Mouse (Mus musculus) C2C12 (cell line): ENCODE data around the gene Tnfsfm13. TPM values are rescaled to one million over a fixed set of nuclear protein-coding genes. Genes with fewer than 3 reads are reported as not detected.

Source experiments
- H3K27me3 ChIP-seq: one replicate; pipeline ENCODE4 v1.6.1; 2011; ENCODE audit not compliant: control insufficient read depth, insufficient read depth, insufficient read length
- H3K36me3 ChIP-seq: one replicate; pipeline ENCODE4 v1.6.1; 2011; ENCODE audit not compliant: control insufficient read depth, insufficient read depth
- H3K4me3 ChIP-seq: one replicate; pipeline ENCODE4 v1.5.1; 2011; ENCODE audit warnings: mild to moderate bottlenecking, control low read depth; ENCODE audit not compliant: poor library complexity, insufficient read depth, severe bottlenecking
- H3K79me2 ChIP-seq: one replicate; pipeline ENCODE4 v1.6.1; 2011; ENCODE audit not compliant: control insufficient read depth, insufficient read depth
- H3K79me3 ChIP-seq: one replicate; pipeline ENCODE4 v1.6.1; 2011; ENCODE audit warnings: low read depth, control low read depth
- H3ac ChIP-seq: one replicate; pipeline ENCODE3; 2011; ENCODE audit warnings: low read depth; ENCODE audit not compliant: control insufficient read depth, insufficient read length
- CEBPB ChIP-seq: IDR thresholded peaks from one replicate; pipeline ENCODE4 v1.6.1; 2011; ENCODE audit warnings: low read depth, mild to moderate bottlenecking, control low read depth, moderate library complexity
- CTCF ChIP-seq: IDR thresholded peaks from one replicate; pipeline ENCODE4 v1.5.1; 2011; ENCODE audit not compliant: control insufficient read depth, insufficient read depth, insufficient read length
- FOSL1 ChIP-seq: IDR thresholded peaks from one replicate; pipeline ENCODE4 v1.8.0; 2011; ENCODE audit warnings: mild to moderate bottlenecking, low read length; ENCODE audit not compliant: poor library complexity, insufficient read depth, severe bottlenecking
- MAX ChIP-seq: IDR thresholded peaks from one replicate; pipeline ENCODE4 v1.6.1; 2011; ENCODE audit warnings: mild to moderate bottlenecking, control low read depth
- MYOD1 ChIP-seq: IDR thresholded peaks from one replicate; pipeline ENCODE4 v1.6.1; 2011; ENCODE audit warnings: low read depth; ENCODE audit not compliant: control insufficient read depth, insufficient read length
- MYOG ChIP-seq: IDR thresholded peaks from one replicate; pipeline ENCODE4 v1.6.1; 2011; ENCODE audit not compliant: control insufficient read depth, insufficient read length; ENCODE audit errors: extremely low read depth
- USF1 ChIP-seq: IDR thresholded peaks from one replicate; pipeline ENCODE4 v1.6.1; 2011; ENCODE audit warnings: low read depth, mild to moderate bottlenecking, control low read depth, moderate library complexity
- polyA plus RNA-seq: library from polyadenylated mRNA; unstranded; fragments of >200 nt; fragmentation: generic; extraction: Trizol; gene quantifications from one replicate; pipeline ENCODE4 v1.2.1, GENCODE M21; 2012; ENCODE audit warnings: missing spikeins

Gene Tnfsfm13
- polyA plus RNA-seq, 1 experiment = 1.5 TPM

- Histone ChIP-seq H3K27me3 (no peaks in the 10 kb centered on the region), H3ac (no peak overlapping the region), H3K36me3 (no peaks in the 10 kb centered on the region), H3K79me3 (no peaks in the 10 kb centered on the region), H3K4me3 (no peak overlapping the region), H3K79me2 (no peaks in the 10 kb centered on the region)
- TF ChIP-seq MYOD1 (no peak), FOSL1 (no peak), MAX (no peak), MYOG (no peak), USF1 (no peak), CTCF (no peak), CEBPB (no peak)
Observed at GRCm38 (mm10) chr11:69719423-69719822, 23.5 kb upstream of the Tnfsfm13 start.

GRCm38 (mm10) chr11:69718661-69719060 is 22.8 kb upstream of the Tnfsfm13 start:
- Histone ChIP-seq H3K36me3 (no peaks in the 10 kb centered on the region), H3K79me3 (no peaks in the 10 kb centered on the region), H3K4me3 (no peak overlapping the region), H3ac (no peak overlapping the region), H3K27me3 (no peaks in the 10 kb centered on the region), H3K79me2 (no peaks in the 10 kb centered on the region)
- TF ChIP-seq CEBPB (no peak), MYOD1 (no peak), MAX (no peak), MYOG (no peak), CTCF (no peak), USF1 (no peak), FOSL1 (no peak)

GRCm38 (mm10) chr11:69716953-69717352 is 21.1 kb upstream of the Tnfsfm13 start:
- no peaks in the 10 kb centered on the region for H3K27me3 ChIP-seq
- no peaks in the 10 kb centered on the region for H3K79me2 ChIP-seq
- H3K79me3 ChIP-seq = no peaks in the 10 kb centered on the region
- no peaks in the 10 kb centered on the region for H3K36me3 ChIP-seq
- no peak overlapping the region for H3ac ChIP-seq
- TF ChIP-seq CEBPB = no peak
- H3K4me3 ChIP-seq = no peak overlapping the region

GRCm38 (mm10) chr11:69715929-69716328 is 20.0 kb upstream of the Tnfsfm13 start:
- no peaks in the 10 kb centered on the region for H3K79me2 ChIP-seq
- no peak overlapping the region for H3K4me3 ChIP-seq
- H3K36me3 ChIP-seq = no peaks in the 10 kb centered on the region
- no peaks in the 10 kb centered on the region for H3K27me3 ChIP-seq
- no peak overlapping the region for H3ac ChIP-seq
- no peaks in the 10 kb centered on the region for H3K79me3 ChIP-seq
- TF ChIP-seq CEBPB (no peak), USF1 (no peak), CTCF (no peak), MYOG (no peak), MYOD1 (no peak), MAX (no peak), FOSL1 (no peak)

GRCm38 (mm10) chr11:69715482-69715881 is 19.6 kb upstream of the Tnfsfm13 start:
- no peak for TF ChIP-seq USF1
- no peak for TF ChIP-seq CEBPB
- TF ChIP-seq MYOG = no peak
- TF ChIP-seq CTCF = no peak
- no peak for TF ChIP-seq MYOD1
- TF ChIP-seq MAX = no peak
- TF ChIP-seq FOSL1 = no peak
- Histone ChIP-seq H3ac (no peak overlapping the region), H3K27me3 (no peaks in the 10 kb centered on the region), H3K79me3 (no peaks in the 10 kb centered on the region), H3K79me2 (no peaks in the 10 kb centered on the region), H3K4me3 (no peak overlapping the region), H3K36me3 (no peaks in the 10 kb centered on the region)

GRCm38 (mm10) chr11:69714636-69715329 is 18.9 kb upstream of the Tnfsfm13 start:
- Histone ChIP-seq H3ac (no peak overlapping the region), H3K79me2 (no peaks in the 10 kb centered on the region), H3K27me3 (no peaks in the 10 kb centered on the region), H3K4me3 (no peak overlapping the region), H3K79me3 (no peaks in the 10 kb centered on the region), H3K36me3 (no peaks in the 10 kb centered on the region)
- TF ChIP-seq MYOG = no peak
- TF ChIP-seq MAX = no peak
- TF ChIP-seq FOSL1 = no peak
- TF ChIP-seq CEBPB = no peak
- TF ChIP-seq USF1 = no peak
- no peak for TF ChIP-seq CTCF
- TF ChIP-seq MYOD1 = no peak
